Mouse (Mus musculus) layer of hippocampus, adult 11-12 months (tissue): Measurements from ENCODE around the gene Tax1bp3.

Source experiments
- DNase-seq: peaks from one replicate; pipeline ENCODE4 v3.0.0; 2022; ENCODE audit warnings: low spot score

Tax1bp3 gene

GRCm38 (mm10) chr11:73176608-73177508, at the start of gene Tax1bp3, which contains the start of gene Emc6:
Tax1bp3 (plus strand) TSS chr11:73177083.
Emc6 (minus strand) TSS chr11:73177037.
- DNase-seq = peak; percentile 95

- DNase-seq = peak; percentile 25
Observed at GRCm38 (mm10) chr11:73131020-73131419, 45.9 kb upstream of the Tax1bp3 start.

GRCm38 (mm10) chr11:73132999-73133398, 43.9 kb upstream of the Tax1bp3 start:
- DNase-seq = no peak

GRCm38 (mm10) chr11:73134222-73134621, 42.7 kb upstream of the Tax1bp3 start:
- DNase-seq = no peak

- DNase-seq = no peak
Observed at GRCm38 (mm10) chr11:73136587-73136986, 40.3 kb upstream of the Tax1bp3 start.

- no peak for DNase-seq
Observed at GRCm38 (mm10) chr11:73137116-73137515, 39.8 kb upstream of the Tax1bp3 start.

- peak; percentile 88 for DNase-seq
Observed at GRCm38 (mm10) chr11:73137591-73138501, 39.0 kb upstream of the Tax1bp3 start, which contains the start of gene Haspin. Haspin (minus strand) TSS chr11:73138294.

- DNase-seq = no peak
Observed at GRCm38 (mm10) chr11:73144261-73144681, 32.6 kb upstream of the Tax1bp3 start.

- DNase-seq = no peak
Observed at GRCm38 (mm10) chr11:73146026-73146974, 30.6 kb upstream of the Tax1bp3 start.

- no peak for DNase-seq
Observed at GRCm38 (mm10) chr11:73146975-73147365, 29.9 kb upstream of the Tax1bp3 start.

GRCm38 (mm10) chr11:73148209-73148608, 28.7 kb upstream of the Tax1bp3 start:
- no peak for DNase-seq

- no peak for DNase-seq
Observed at GRCm38 (mm10) chr11:73155071-73155470, 21.8 kb upstream of the Tax1bp3 start.

GRCm38 (mm10) chr11:73159957-73160810, 16.7 kb upstream of the Tax1bp3 start, which contains the start of gene P2rx5:
P2rx5 (plus strand) TSS chr11:73160421.
- DNase-seq = no peak

GRCm38 (mm10) chr11:73160811-73161200, 16.1 kb upstream of the Tax1bp3 start:
- DNase-seq = no peak

- DNase-seq = no peak
Observed at GRCm38 (mm10) chr11:73161616-73162015, 15.3 kb upstream of the Tax1bp3 start.

GRCm38 (mm10) chr11:73162284-73162683, 14.6 kb upstream of the Tax1bp3 start:
- DNase-seq = no peak

- no peak for DNase-seq
Observed at GRCm38 (mm10) chr11:73168071-73168470, 8.8 kb upstream of the Tax1bp3 start.

- no peak for DNase-seq
Observed at GRCm38 (mm10) chr11:73168576-73168975, 8.3 kb upstream of the Tax1bp3 start.

- DNase-seq = peak; percentile 73
Observed at GRCm38 (mm10) chr11:73169231-73169630, 7.7 kb upstream of the Tax1bp3 start.

- DNase-seq = no peak
Observed at GRCm38 (mm10) chr11:73172186-73172585, 4.7 kb upstream of the Tax1bp3 start.
